Mouse (Mus musculus): ENCODE measurements at regions not wholly inside any gene's neighbourhood (a gene's known extent, or its start where the extent isn't known, plus 50 kb on each side); places are given as distances from the start of the nearest gene placed in this dataset.

GRCm38 (mm10) chr13:44145441-44145840, 360.9 kb downstream of the Cd83 start:
- Histone ChIP-seq H3K27me3 (ENCODE audit: poor library complexity, severe bottlenecking) (no peaks in the 10 kb centered on the region), H3K4me3 (no peak overlapping the region), H3K4me1 (no peaks in the 10 kb centered on the region), H3K36me3 (replicated peaks) (no peaks in the 10 kb centered on the region), H3K9me3 (peaks cover 18% of the 10 kb centered on the region), H3K27ac (no peak overlapping the region)
- WGBS = 90% methylated on average over 4 of the region's 4 CpGs
- DNase-seq (ENCODE audit: extremely low spot score, low spot score) = no peak

GRCm38 (mm10) chr13:44147841-44148240, 363.3 kb downstream of the Cd83 start:
- no peaks in the 10 kb centered on the region for H3K36me3 ChIP-seq (replicated peaks)
- 87% methylated on average over 5 of the region's 5 CpGs for WGBS

GRCm38 (mm10) chr13:44149499-44149898, 364.9 kb downstream of the Cd83 start:
- Histone ChIP-seq H3K4me3 (no peak overlapping the region), H3K9me3 (peaks cover 20% of the 10 kb centered on the region), H3K27me3 (ENCODE audit: poor library complexity, severe bottlenecking) (no peaks in the 10 kb centered on the region), H3K27ac (no peak overlapping the region), H3K36me3 (replicated peaks) (no peaks in the 10 kb centered on the region), H3K4me1 (no peaks in the 10 kb centered on the region)
- 94% methylated on average over 3 of the region's 3 CpGs for WGBS
- no peak for DNase-seq (ENCODE audit: extremely low spot score, low spot score)

More at GRCm38 (mm10) chr13:44147841-44148240, 363.3 kb downstream of the Cd83 start:
- Histone ChIP-seq H3K4me1 (no peaks in the 10 kb centered on the region), H3K4me3 (no peak overlapping the region), H3K27ac (no peak overlapping the region), H3K27me3 (ENCODE audit: poor library complexity, severe bottlenecking) (no peaks in the 10 kb centered on the region), H3K9me3 (peaks cover 18% of the 10 kb centered on the region)
- no peak for DNase-seq (ENCODE audit: extremely low spot score, low spot score)

GRCm38 (mm10) chr13:44151526-44151925, 367.0 kb downstream of the Cd83 start:
- no peak for DNase-seq (ENCODE audit: extremely low spot score, low spot score)
- Histone ChIP-seq H3K4me1 (no peaks in the 10 kb centered on the region), H3K27ac (no peak overlapping the region), H3K27me3 (ENCODE audit: poor library complexity, severe bottlenecking) (no peaks in the 10 kb centered on the region), H3K36me3 (replicated peaks) (no peaks in the 10 kb centered on the region), H3K9me3 (peaks cover 9% of the 10 kb centered on the region), H3K4me3 (no peak overlapping the region)
- WGBS = 91% methylated on average over 6 of the region's 6 CpGs

GRCm38 (mm10) chr13:44152806-44153613, 368.4 kb downstream of the Cd83 start:
- DNase-seq (ENCODE audit: extremely low spot score, low spot score) = no peak
- Histone ChIP-seq H3K36me3 (replicated peaks) (no peaks in the 10 kb centered on the region), H3K9me3 (peaks cover 9% of the 10 kb centered on the region), H3K27me3 (ENCODE audit: poor library complexity, severe bottlenecking) (no peaks in the 10 kb centered on the region), H3K4me1 (no peaks in the 10 kb centered on the region), H3K4me3 (no peak overlapping the region), H3K27ac (no peak overlapping the region)
- WGBS = 88% methylated on average over 10 of the region's 10 CpGs

GRCm38 (mm10) chr13:44153784-44154183, 369.2 kb downstream of the Cd83 start:
- 91% methylated on average over 5 of the region's 5 CpGs for WGBS
- no peak overlapping the region for H3K27ac ChIP-seq
- no peak for DNase-seq (ENCODE audit: extremely low spot score, low spot score)
- H3K27me3 ChIP-seq (ENCODE audit: poor library complexity, severe bottlenecking) = no peaks in the 10 kb centered on the region
- peaks cover 9% of the 10 kb centered on the region for H3K9me3 ChIP-seq
- H3K36me3 ChIP-seq (replicated peaks) = no peaks in the 10 kb centered on the region
- no peaks in the 10 kb centered on the region for H3K4me1 ChIP-seq
- H3K4me3 ChIP-seq = no peak overlapping the region

- DNase-seq (ENCODE audit: extremely low spot score, low spot score) = no peak
- Histone ChIP-seq H3K27ac (no peak overlapping the region), H3K27me3 (ENCODE audit: poor library complexity, severe bottlenecking) (no peaks in the 10 kb centered on the region), H3K4me3 (no peak overlapping the region), H3K36me3 (replicated peaks) (no peaks in the 10 kb centered on the region), H3K4me1 (no peaks in the 10 kb centered on the region), H3K9me3 (peaks cover 9% of the 10 kb centered on the region)
- 91% methylated on average over 4 of the region's 4 CpGs for WGBS
Measured at GRCm38 (mm10) chr13:44155956-44156355, 371.4 kb downstream of the Cd83 start.

GRCm38 (mm10) chr13:44156546-44156945, 372.0 kb downstream of the Cd83 start:
- H3K27ac ChIP-seq = no peak overlapping the region
- H3K36me3 ChIP-seq (replicated peaks) = no peaks in the 10 kb centered on the region
- no peaks in the 10 kb centered on the region for H3K4me1 ChIP-seq
- peaks cover 9% of the 10 kb centered on the region for H3K9me3 ChIP-seq
- H3K27me3 ChIP-seq (ENCODE audit: poor library complexity, severe bottlenecking) = no peaks in the 10 kb centered on the region
- no peak overlapping the region for H3K4me3 ChIP-seq
- no peak for DNase-seq (ENCODE audit: extremely low spot score, low spot score)
- WGBS = 84% methylated on average over 3 of the region's 3 CpGs

GRCm38 (mm10) chr13:44157236-44157635, 372.7 kb downstream of the Cd83 start:
- DNase-seq (ENCODE audit: extremely low spot score, low spot score) = no peak
- no peak overlapping the region for H3K27ac ChIP-seq
- peaks cover 9% of the 10 kb centered on the region for H3K9me3 ChIP-seq
- H3K27me3 ChIP-seq (ENCODE audit: poor library complexity, severe bottlenecking) = no peaks in the 10 kb centered on the region
- H3K36me3 ChIP-seq (replicated peaks) = no peaks in the 10 kb centered on the region
- no peak overlapping the region for H3K4me3 ChIP-seq
- no peaks in the 10 kb centered on the region for H3K4me1 ChIP-seq
- WGBS = 86% methylated on average over 4 of the region's 4 CpGs

GRCm38 (mm10) chr13:44158364-44158763, 373.8 kb downstream of the Cd83 start:
- Histone ChIP-seq H3K4me1 (no peaks in the 10 kb centered on the region), H3K9me3 (peaks cover 9% of the 10 kb centered on the region), H3K27me3 (ENCODE audit: poor library complexity, severe bottlenecking) (no peaks in the 10 kb centered on the region), H3K4me3 (no peak overlapping the region), H3K36me3 (replicated peaks) (no peaks in the 10 kb centered on the region), H3K27ac (no peak overlapping the region)
- 92% methylated on average over 6 of the region's 6 CpGs for WGBS
- no peak for DNase-seq (ENCODE audit: extremely low spot score, low spot score)

GRCm38 (mm10) chr13:44159346-44159745, 374.8 kb downstream of the Cd83 start:
- Histone ChIP-seq H3K36me3 (replicated peaks) (no peaks in the 10 kb centered on the region), H3K9me3 (peaks cover under 1% of the 10 kb centered on the region; the same call in 1 of the 2 replicates), H3K4me1 (no peaks in the 10 kb centered on the region), H3K27ac (no peak overlapping the region), H3K4me3 (no peak overlapping the region), H3K27me3 (ENCODE audit: poor library complexity, severe bottlenecking) (no peaks in the 10 kb centered on the region)
- WGBS = 88% methylated on average over 2 of the region's 2 CpGs
- DNase-seq (ENCODE audit: extremely low spot score, low spot score) = no peak

- Histone ChIP-seq H3K36me3 (replicated peaks) (no peaks in the 10 kb centered on the region), H3K9me3 (no peaks in the 10 kb centered on the region), H3K27ac (no peak overlapping the region), H3K4me1 (0 out of 2 replicates have a peak, but pooled peaks cover 16% of the 10 kb centered on the region), H3K4me3 (no peak overlapping the region), H3K27me3 (ENCODE audit: poor library complexity, severe bottlenecking) (no peaks in the 10 kb centered on the region)
- no peak for DNase-seq (ENCODE audit: extremely low spot score, low spot score)
Measured at GRCm38 (mm10) chr13:44164746-44165145, 380.2 kb downstream of the Cd83 start.

GRCm38 (mm10) chr13:44167186-44167585, 382.6 kb downstream of the Cd83 start:
- H3K4me1 ChIP-seq = 0 out of 2 replicates have a peak, but pooled peaks cover 16% of the 10 kb centered on the region
- no peak for DNase-seq (ENCODE audit: extremely low spot score, low spot score)
- H3K27ac ChIP-seq = no peak overlapping the region
- WGBS = 75% methylated on average over 9 of the region's 9 CpGs
- H3K27me3 ChIP-seq (ENCODE audit: poor library complexity, severe bottlenecking) = no peaks in the 10 kb centered on the region
- no peak overlapping the region for H3K4me3 ChIP-seq
- no peaks in the 10 kb centered on the region for H3K36me3 ChIP-seq (replicated peaks)
- H3K9me3 ChIP-seq = no peaks in the 10 kb centered on the region
